Mouse (Mus musculus) liver, embryonic 14.5 days (tissue): ENCODE data around the gene Dner. TPM values are rescaled to one million over a fixed set of nuclear protein-coding genes. Genes with fewer than 3 reads are reported as not detected.

ENCODE experiments used
- ATAC-seq: fragments of 200-750 bp; cut with Nextera tagmentation; 2 replicates; pipeline ENCODE4 v1.8.0; 2017; ENCODE audit warnings: moderate number of reproducible peaks, mild to moderate bottlenecking, moderate library complexity; ENCODE audit not compliant: insufficient read depth
- DNase-seq, 3 experiments: peaks; one replicate each; pipeline ENCODE4 v3.0.0-alpha.2; 2012 to 2013; ENCODE audit warnings: low read depth in 3 of 3, low spot score in 3 of 3
- H3K27ac ChIP-seq: fragments of 300-500 bp; sonication (generic); 2 replicates; pipeline ENCODE4 v1.5.1; 2014; ENCODE audit warnings: moderate library complexity, mild to moderate bottlenecking, control low read depth, inconsistent platforms
- H3K27me3 ChIP-seq: fragments of 300-500 bp; sonication (generic); 2 replicates; pipeline ENCODE4 v1.6.1; 2014; ENCODE audit warnings: mild to moderate bottlenecking, low read length, moderate library complexity; ENCODE audit not compliant: control insufficient read depth, insufficient read depth
- H3K36me3 ChIP-seq: fragments of 300-500 bp; sonication (generic); replicated peaks from 2 replicates; pipeline ENCODE4 v1.6.1; 2014; ENCODE audit warnings: low read depth; ENCODE audit not compliant: control insufficient read depth, insufficient read depth
- H3K4me1 ChIP-seq, 2 experiments: fragments of 200-500 bp in 1 of 2; fragments of 300-500 bp in 1 of 2; sonication (generic) in 1 of 2; replicated peaks; 2 replicates each; pipeline ENCODE4 v1.6.1; 2012 to 2014; ENCODE audit warnings: antibody characterized with exemption in 1 of 2, inconsistent platforms in 1 of 2, low read length in 1 of 2; ENCODE audit not compliant: control insufficient read depth in 2 of 2, insufficient read depth in 2 of 2
- H3K4me2 ChIP-seq: fragments of 300-500 bp; sonication (generic); 2 replicates; pipeline ENCODE4 v1.6.1; 2014; ENCODE audit warnings: low read depth, mild to moderate bottlenecking, control low read depth, moderate library complexity
- H3K4me3 ChIP-seq, 2 experiments: fragments of 200-500 bp in 1 of 2; fragments of 300-500 bp in 1 of 2; sonication (generic) in 1 of 2; 2 replicates each; pipeline ENCODE4 v1.5.1; 2012 to 2014; ENCODE audit warnings: low read depth in 2 of 2, low read length in 2 of 2, mild to moderate bottlenecking in 2 of 2, control low read depth in 1 of 2, inconsistent platforms in 1 of 2, moderate library complexity in 1 of 2; ENCODE audit not compliant: insufficient read depth in 1 of 2
- H3K9ac ChIP-seq: fragments of 300-500 bp; sonication (generic); replicated peaks from 2 replicates; pipeline ENCODE4 v1.6.1; 2014; ENCODE audit warnings: mild to moderate bottlenecking, control low read depth, moderate library complexity
- H3K9me3 ChIP-seq: fragments of 300-500 bp; sonication (generic); 2 replicates; pipeline ENCODE4 v1.6.1; 2016; ENCODE audit warnings: low read length, mixed read lengths; ENCODE audit not compliant: control insufficient read depth
- CTCF ChIP-seq: IDR thresholded peaks from 2 replicates; pipeline ENCODE4 v1.5.1; 2016; ENCODE audit warnings: antibody characterized with exemption, low read depth, control low read depth
- EP300 ChIP-seq: IDR thresholded peaks from 2 replicates; pipeline ENCODE4 v1.6.1; 2016; ENCODE audit warnings: antibody characterized with exemption, low read depth
- WGBS: fragments of 180-500 bp; shearing (Covaris S2); extraction: QIAGEN DNeasy Blood & Tissue Kit; methylation state at CpG from one replicate; pipeline ENCODE4 v1.1.7; 2014; ENCODE audit not compliant: insufficient replicate concordance; 5-methylcytosine and 5-hydroxymethylcytosine counted together
- polyA plus RNA-seq, 2 experiments: library from polyadenylated mRNA; depleted of rRNA in 1 of 2; stranded (reverse) in 1 of 2; unstranded in 1 of 2; fragments of >200 nt; fragmentation: Nextera tagmentation in 1 of 2; extraction: Ambion mirVana in 1 of 2; gene quantifications; 2 replicates each; pipeline versions ENCODE4 v1.2.1 to v1.2.3; 2012 to 2014

Gene Dner
- polyA plus RNA-seq, 2 experiments: 0.02 TPM; not detected in 1

DNA sequence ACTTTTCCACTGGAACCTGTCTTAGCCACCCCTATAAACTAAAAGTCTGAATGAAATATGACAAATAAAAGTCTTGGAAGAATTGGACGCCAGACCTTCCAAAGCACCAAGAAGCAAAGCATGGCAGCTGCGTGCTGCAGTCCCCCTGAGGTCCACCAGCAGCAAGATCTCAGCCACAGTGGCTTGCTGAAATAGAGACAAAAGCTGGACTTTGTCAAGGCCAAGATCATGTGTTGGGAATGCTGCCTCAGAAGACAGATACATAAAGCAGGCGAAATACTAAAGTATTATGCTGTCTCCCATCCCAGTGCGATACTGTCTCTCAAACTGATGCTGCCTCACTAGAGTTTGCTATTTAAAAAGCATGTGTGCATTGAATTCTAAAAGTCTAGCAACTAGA lies 296.9 kb downstream of the Dner start:
- DNase-seq (no peak), ATAC-seq (no peak)
- Histone ChIP-seq H3K9me3 (no peaks in the 10 kb centered on the region), H3K27ac (no peak overlapping the region), H3K9ac (no peak overlapping the region), H3K36me3 (no peaks in the 10 kb centered on the region), H3K27me3 (no peaks in the 10 kb centered on the region), H3K4me1 (no peaks in the 10 kb centered on the region), H3K4me3 (no peak overlapping the region), H3K4me2 (no peak overlapping the region)
- no peak for TF ChIP-seq CTCF
- no peak for TF ChIP-seq EP300
- WGBS: 72% methylated on average over 4 of the region's 4 CpGs

DNA sequence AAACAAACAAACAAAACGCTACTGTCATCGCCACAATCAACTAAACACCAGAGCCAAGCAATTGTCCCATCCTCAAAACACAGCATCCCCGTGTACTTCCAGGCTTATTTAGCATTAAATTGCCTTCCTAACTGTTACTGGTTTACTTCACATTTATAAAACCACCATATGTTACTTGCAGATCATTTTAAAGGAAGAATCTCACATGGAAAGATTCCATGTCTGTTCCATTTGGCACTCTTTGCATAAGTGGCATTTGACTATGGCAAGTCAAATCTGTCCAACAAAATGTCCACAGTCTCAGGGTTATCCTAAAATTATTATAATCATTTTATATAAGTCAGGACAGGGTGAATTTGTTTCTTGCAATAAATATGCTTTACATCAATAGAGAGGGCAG lies 299.2 kb downstream of the Dner start:
- no peak overlapping the region for H3K27ac ChIP-seq
- no peaks in the 10 kb centered on the region for H3K4me1 ChIP-seq
- H3K36me3 ChIP-seq: no peaks in the 10 kb centered on the region
- no peaks in the 10 kb centered on the region for H3K9me3 ChIP-seq
- 50% methylated on average over 3 of the region's 3 CpGs for WGBS
- no peak overlapping the region for H3K4me2 ChIP-seq
- no peaks in the 10 kb centered on the region for H3K27me3 ChIP-seq
- TF ChIP-seq CTCF: no peak
- no peak for TF ChIP-seq EP300
- H3K4me3 ChIP-seq: no peak overlapping the region
- no peak for ATAC-seq
- H3K9ac ChIP-seq: no peak overlapping the region
- DNase-seq: no peak

DNA sequence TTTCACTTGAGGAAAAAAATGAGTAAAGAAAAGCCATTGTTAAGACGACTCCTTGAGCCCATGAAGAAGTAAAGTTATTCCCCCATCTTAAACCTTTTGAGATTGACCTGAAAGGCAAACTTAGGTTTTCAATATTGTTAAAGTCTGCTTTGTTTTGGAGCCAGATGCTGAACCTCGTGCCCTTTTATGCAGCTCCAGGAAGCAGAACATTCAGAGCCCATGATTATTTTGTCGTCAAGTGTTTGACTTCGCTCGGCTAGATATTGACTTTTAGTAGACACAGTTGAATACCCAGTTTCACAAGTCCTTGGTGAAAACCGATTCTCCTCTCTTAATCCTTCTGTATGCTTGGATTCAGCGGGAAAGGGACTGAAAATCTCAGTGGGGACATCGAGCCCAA lies 300.1 kb downstream of the Dner start:
- ATAC-seq (no peak), DNase-seq (no peak)
- H3K27ac ChIP-seq: no peak overlapping the region
- no peak overlapping the region for H3K4me3 ChIP-seq
- H3K4me1 ChIP-seq: no peaks in the 10 kb centered on the region
- TF ChIP-seq CTCF (no peak), EP300 (no peak)
- no peak overlapping the region for H3K4me2 ChIP-seq
- no peaks in the 10 kb centered on the region for H3K27me3 ChIP-seq
- H3K9me3 ChIP-seq: no peaks in the 10 kb centered on the region
- WGBS: 57% methylated on average over 8 of the region's 8 CpGs
- H3K36me3 ChIP-seq: no peaks in the 10 kb centered on the region
- no peak overlapping the region for H3K9ac ChIP-seq

DNA sequence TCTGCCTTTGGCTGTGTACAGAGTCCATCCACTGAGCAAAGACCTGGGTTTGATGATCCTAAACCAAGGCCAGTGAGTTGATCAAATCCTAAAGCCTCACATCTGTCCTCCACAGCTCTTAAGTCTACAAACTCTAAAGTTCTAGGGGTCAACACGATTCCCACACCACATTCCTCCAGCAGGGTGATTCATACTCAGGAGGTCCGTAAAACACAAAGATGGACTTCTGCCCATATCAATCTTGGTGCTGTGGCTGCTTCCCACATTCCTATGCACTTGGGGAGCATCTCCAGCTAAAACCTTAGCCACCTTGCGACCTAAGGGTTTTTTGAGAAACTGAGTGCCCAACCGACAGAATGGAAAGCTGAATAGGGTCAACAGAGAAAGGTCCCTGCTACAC lies 305.1 kb downstream of the Dner start:
- no peak overlapping the region for H3K9ac ChIP-seq
- no peak overlapping the region for H3K4me2 ChIP-seq
- no peaks in the 10 kb centered on the region for H3K27me3 ChIP-seq
- H3K36me3 ChIP-seq: no peaks in the 10 kb centered on the region
- H3K27ac ChIP-seq: no peak overlapping the region
- H3K4me3 ChIP-seq: no peak overlapping the region
- WGBS: 62% methylated on average over 4 of the region's 4 CpGs
- no peak for DNase-seq
- no peaks in the 10 kb centered on the region for H3K9me3 ChIP-seq
- no peak for TF ChIP-seq EP300
- TF ChIP-seq CTCF: no peak
- no peak for ATAC-seq
- no peaks in the 10 kb centered on the region for H3K4me1 ChIP-seq

- ATAC-seq: no peak
- H3K36me3 ChIP-seq: no peaks in the 10 kb centered on the region
- no peak for DNase-seq
- no peaks in the 10 kb centered on the region for H3K4me1 ChIP-seq
- H3K4me2 ChIP-seq: no peak overlapping the region
- H3K4me3 ChIP-seq: no peak overlapping the region
- H3K9me3 ChIP-seq: no peaks in the 10 kb centered on the region
- no peaks in the 10 kb centered on the region for H3K27me3 ChIP-seq
- 55% methylated on average over 4 of the region's 4 CpGs for WGBS
- no peak overlapping the region for H3K9ac ChIP-seq
- H3K27ac ChIP-seq: no peak overlapping the region
- TF ChIP-seq CTCF: no peak
- TF ChIP-seq EP300: no peak
These were observed 308.4 kb downstream of the Dner start for GRCm38 (mm10) chr1:84387616-84388015.
